Mouse (Mus musculus) naive thymus-derived CD4-positive, alpha-beta T cell, adult 2 months (primary cell): ENCODE data around the gene Psma7.
A peak's percentile ranks its signal among the peaks of the same experiment; 100 is the strongest.

Source experiments
- DNase-seq: peaks from one replicate; pipeline ENCODE4 v3.0.0-alpha.2; 2011; ENCODE audit warnings: low read depth

Psma7 gene

GRCm38 (mm10) chr2:180042858-180043515 lies 754 bp upstream of the Psma7 start:
- peak; percentile 70 for DNase-seq

- peak; percentile 66 for DNase-seq
These were observed 517 bp downstream of the Psma7 start for GRCm38 (mm10) chr2:180041577-180042255.

- no peak for DNase-seq
These were observed 1.8 kb downstream of the Psma7 start for GRCm38 (mm10) chr2:180040406-180040805.

- DNase-seq, result no peak
These were observed 7.5 kb downstream of the Psma7 start for GRCm38 (mm10) chr2:180034753-180035152.

- DNase-seq, result no peak
These were observed 8.3 kb downstream of the Psma7 start for GRCm38 (mm10) chr2:180033956-180034355.

- DNase-seq, result no peak
These were observed 9.3 kb downstream of the Psma7 start for GRCm38 (mm10) chr2:180032925-180033324.

GRCm38 (mm10) chr2:180031270-180031669 lies 11.0 kb downstream of the Psma7 start:
- DNase-seq, result no peak

- no peak for DNase-seq
These were observed 14.5 kb downstream of the Psma7 start for GRCm38 (mm10) chr2:180027768-180028167.

- DNase-seq, result no peak
These were observed 16.4 kb downstream of the Psma7 start for GRCm38 (mm10) chr2:180025861-180026200.

- peak; percentile 53 for DNase-seq
These were observed 16.9 kb downstream of the Psma7 start for GRCm38 (mm10) chr2:180025135-180025860.

- DNase-seq, result peak; percentile 99
These were observed 17.7 kb downstream of the Psma7 start, which contains the start of gene Lsm14b for GRCm38 (mm10) chr2:180024401-180025098. Gene Lsm14b (plus strand): TSS chr2:180024987.

- no peak for DNase-seq
These were observed 19.5 kb downstream of the Psma7 start for GRCm38 (mm10) chr2:180022751-180023150.

- no peak for DNase-seq
These were observed 21.3 kb downstream of the Psma7 start for GRCm38 (mm10) chr2:180020919-180021318.

GRCm38 (mm10) chr2:180020091-180020661 lies 22.1 kb downstream of the Psma7 start:
- DNase-seq, result no peak

GRCm38 (mm10) chr2:180018573-180018972 lies 23.7 kb downstream of the Psma7 start:
- DNase-seq, result no peak

- DNase-seq, result no peak
These were observed 24.6 kb downstream of the Psma7 start for GRCm38 (mm10) chr2:180017632-180018031.

GRCm38 (mm10) chr2:180013686-180014085 lies 28.5 kb downstream of the Psma7 start:
- no peak for DNase-seq

- DNase-seq, result no peak
These were observed 30.9 kb downstream of the Psma7 start for GRCm38 (mm10) chr2:180011370-180011769.

- no peak for DNase-seq
These were observed 31.5 kb downstream of the Psma7 start for GRCm38 (mm10) chr2:180010686-180011085.

- DNase-seq, result no peak
These were observed 35.7 kb downstream of the Psma7 start for GRCm38 (mm10) chr2:180006352-180007017.

- no peak for DNase-seq
These were observed 36.4 kb downstream of the Psma7 start for GRCm38 (mm10) chr2:180005656-180006351.
